Comparison of ENCODE assay signal across 8 mouse cellular contexts in genomic region chr15:8531201-8531600, GRCm38 (mm10).
"Had no signal": no experiment of that assay in that cellular context is flagged by ENCODE, and none has a peak within 500 bp of the region (broad histone marks: within the 10 kb centered on the region; RNA-seq: fewer than 3 reads in every experiment).

No protein-coding gene starts in this region.

- DNase-seq: liver, embryonic 13.5 days; liver, postnatal 0 days; lung, adult 2 months; lung, postnatal 4 days; right cerebral cortex, adult 18-20 months; thymus, adult 2 months; thymus, postnatal 25 days; thymus, postnatal 4 days had no signal
